Mouse (Mus musculus) forebrain, embryonic 13.5 days (tissue): ENCODE measurements at regions not wholly inside any gene's neighbourhood (a gene's known extent, or its start where the extent isn't known, plus 50 kb on each side); places are given as distances from the start of the nearest gene placed in this dataset.

ENCODE experiments used
- ATAC-seq: fragments of 200-750 bp; cut with Nextera tagmentation; 2 replicates; pipeline ENCODE4 v1.8.0; 2017
- H3K27ac ChIP-seq: fragments of 300-500 bp; sonication (generic); 2 replicates; pipeline ENCODE4 v1.5.1; 2015; ENCODE audit warnings: inconsistent platforms, mild to moderate bottlenecking, moderate library complexity
- H3K27me3 ChIP-seq: fragments of 300-500 bp; sonication (generic); 2 replicates; pipeline ENCODE4 v1.6.1; 2015; ENCODE audit warnings: mild to moderate bottlenecking, inconsistent platforms
- H3K36me3 ChIP-seq: fragments of 300-500 bp; sonication (generic); 2 replicates; pipeline ENCODE4 v1.6.1; 2015; ENCODE audit warnings: mild to moderate bottlenecking, inconsistent platforms; ENCODE audit not compliant: poor library complexity, severe bottlenecking
- H3K4me1 ChIP-seq: fragments of 300-500 bp; sonication (generic); 2 replicates; pipeline ENCODE4 v1.6.1; 2015; ENCODE audit warnings: inconsistent platforms
- H3K4me2 ChIP-seq: fragments of 300-500 bp; sonication (generic); 2 replicates; pipeline ENCODE4 v1.6.1; 2015; ENCODE audit warnings: inconsistent platforms, mild to moderate bottlenecking, moderate library complexity
- H3K4me3 ChIP-seq: fragments of 300-500 bp; sonication (generic); 2 replicates; pipeline ENCODE4 v1.5.1; 2015; ENCODE audit warnings: mild to moderate bottlenecking, inconsistent platforms
- H3K9ac ChIP-seq: fragments of 300-500 bp; sonication (generic); 2 replicates; pipeline ENCODE4 v1.6.1; 2015; ENCODE audit warnings: mild to moderate bottlenecking, inconsistent platforms
- H3K9me3 ChIP-seq: fragments of 300-500 bp; sonication (generic); replicated peaks from 2 replicates; pipeline ENCODE4 v1.6.1; 2016; ENCODE audit warnings: inconsistent platforms
- WGBS: fragments of 180-500 bp; shearing (Covaris S2); methylation state at CpG from one replicate; pipeline ENCODE4 v1.1.7; 2015; 5-methylcytosine and 5-hydroxymethylcytosine counted together

DNA sequence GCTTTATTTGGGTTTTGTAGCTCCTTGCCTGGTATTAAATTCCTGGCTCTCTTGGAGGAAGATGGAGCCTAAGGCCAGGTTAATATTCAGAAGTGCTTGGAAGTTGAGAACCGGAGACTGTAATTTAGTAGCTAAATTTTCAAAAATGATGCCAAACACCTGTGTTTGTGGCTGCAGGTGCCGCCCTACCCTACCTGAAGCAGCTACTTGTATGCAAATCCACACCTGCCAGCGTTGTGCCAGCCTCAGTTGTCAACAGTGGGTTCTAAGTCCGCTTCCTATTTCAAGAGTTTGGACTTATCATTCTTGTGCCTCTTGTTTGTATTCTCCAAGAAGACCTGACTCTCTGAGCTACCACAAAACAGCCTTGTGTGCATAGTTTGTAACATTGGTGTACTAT is 92.7 kb upstream of the Pik3r1 start:
- Histone ChIP-seq H3K4me2 (no peak overlapping the region), H3K4me3 (no peak overlapping the region), H3K9ac (no peak overlapping the region), H3K4me1 (no peaks in the 10 kb centered on the region), H3K36me3 (no peaks in the 10 kb centered on the region), H3K9me3 (no peaks in the 10 kb centered on the region), H3K27me3 (no peaks in the 10 kb centered on the region), H3K27ac (no peak overlapping the region)
- ATAC-seq: no peak
- WGBS: 88% methylated on average over 4 of the region's 4 CpGs

DNA sequence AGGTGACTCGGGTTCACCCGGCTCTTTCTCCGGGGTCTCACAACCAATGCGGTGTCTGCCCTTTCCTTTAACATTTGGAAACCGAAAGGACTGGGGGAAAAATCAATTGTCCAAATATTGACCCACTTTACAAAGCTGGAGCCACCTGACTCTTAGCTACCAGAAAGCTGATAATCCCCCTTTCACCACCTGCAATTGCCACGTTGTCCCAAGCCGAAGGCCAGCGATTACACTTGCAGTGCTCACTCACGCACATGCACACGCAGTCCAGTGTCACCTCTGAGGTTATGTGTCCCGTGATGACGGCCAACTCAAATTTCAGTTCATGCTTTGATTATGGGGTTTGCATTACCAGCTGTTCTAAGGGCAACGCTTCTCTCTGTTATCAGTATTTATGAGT is 94.0 kb upstream of the Pik3r1 start:
- Histone ChIP-seq H3K36me3 (no peaks in the 10 kb centered on the region), H3K4me3 (no peak overlapping the region), H3K4me1 (no peaks in the 10 kb centered on the region), H3K27me3 (no peaks in the 10 kb centered on the region), H3K4me2 (no peak overlapping the region), H3K9me3 (no peaks in the 10 kb centered on the region), H3K27ac (no peak overlapping the region), H3K9ac (no peak overlapping the region)
- 88% methylated on average over 13 of the region's 13 CpGs for WGBS
- no peak for ATAC-seq

DNA sequence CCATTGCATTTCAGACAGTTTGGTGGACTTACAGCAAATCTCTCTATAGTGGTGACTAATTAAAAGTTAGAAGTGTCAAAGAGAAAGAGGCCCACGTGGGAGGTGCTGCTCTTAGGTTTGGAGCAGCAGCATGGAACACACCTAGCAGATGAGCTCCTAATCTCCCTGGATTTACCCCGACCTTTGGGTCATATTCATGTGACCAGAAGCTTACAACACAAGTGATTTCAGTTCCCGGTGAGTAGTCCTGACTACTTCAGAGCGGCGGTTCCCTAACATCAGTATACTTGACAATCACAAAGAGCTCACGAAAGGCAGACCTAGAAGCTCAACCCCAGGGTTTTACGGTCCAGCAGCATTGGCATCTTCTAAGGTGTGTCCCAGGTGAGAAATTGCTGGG is 95.0 kb upstream of the Pik3r1 start:
- Histone ChIP-seq H3K4me1 (no peaks in the 10 kb centered on the region), H3K36me3 (no peaks in the 10 kb centered on the region), H3K4me3 (no peak overlapping the region), H3K4me2 (no peak overlapping the region), H3K27ac (no peak overlapping the region), H3K9ac (no peak overlapping the region), H3K9me3 (no peaks in the 10 kb centered on the region), H3K27me3 (no peaks in the 10 kb centered on the region)
- WGBS: 85% methylated on average over 7 of the region's 7 CpGs
- ATAC-seq: no peak

DNA sequence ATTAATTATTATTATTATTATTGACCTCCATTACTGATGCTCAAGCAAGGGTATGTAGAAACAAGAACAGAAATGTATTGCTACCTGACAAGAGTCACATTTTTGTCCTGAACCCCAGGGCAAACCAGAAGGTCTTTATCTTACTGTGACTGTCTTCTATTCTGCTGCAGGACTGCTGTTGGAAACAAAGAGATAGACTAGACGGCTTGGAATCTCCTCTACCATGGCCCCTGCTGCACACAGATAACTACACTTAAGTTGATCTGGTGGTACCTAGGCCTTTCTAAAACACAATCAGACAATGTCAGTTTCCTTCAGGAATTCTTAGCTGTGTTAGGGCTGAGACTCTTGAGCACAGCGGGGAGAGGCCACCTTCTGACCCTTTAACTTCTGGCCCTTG is 95.6 kb upstream of the Pik3r1 start:
- WGBS: 83% methylated on average over 2 of the region's 2 CpGs
- ATAC-seq: no peak
- Histone ChIP-seq H3K36me3 (no peaks in the 10 kb centered on the region), H3K4me2 (no peak overlapping the region), H3K27me3 (no peaks in the 10 kb centered on the region), H3K9me3 (no peaks in the 10 kb centered on the region), H3K27ac (no peak overlapping the region), H3K9ac (no peak overlapping the region), H3K4me1 (no peaks in the 10 kb centered on the region), H3K4me3 (no peak overlapping the region)

DNA sequence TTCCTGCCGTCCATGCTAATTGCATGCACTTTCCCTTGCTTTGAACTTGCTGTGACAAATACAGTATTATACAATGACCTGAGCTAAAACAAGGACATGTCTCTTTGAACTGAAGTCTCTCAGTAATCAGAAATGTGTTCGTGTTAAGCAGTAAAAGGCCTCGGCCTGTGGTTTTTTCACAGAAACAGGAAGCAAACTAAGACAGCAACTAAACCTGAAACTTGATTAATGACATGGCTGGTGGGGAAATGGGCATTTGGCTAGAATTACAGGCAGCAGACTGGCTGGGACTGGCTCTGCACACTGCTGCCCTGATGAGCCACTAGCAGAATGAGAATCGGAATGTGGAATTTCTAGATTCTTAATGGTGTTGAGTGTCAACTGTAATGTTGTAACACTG is 98.8 kb upstream of the Pik3r1 start:
- ATAC-seq: no peak
- Histone ChIP-seq H3K4me2 (no peak overlapping the region), H3K9me3 (no peaks in the 10 kb centered on the region), H3K27ac (no peak overlapping the region), H3K4me1 (no peaks in the 10 kb centered on the region), H3K9ac (no peak overlapping the region), H3K4me3 (no peak overlapping the region), H3K36me3 (no peaks in the 10 kb centered on the region), H3K27me3 (no peaks in the 10 kb centered on the region)
- WGBS: 81% methylated on average over 4 of the region's 4 CpGs

- H3K4me1 ChIP-seq: no peaks in the 10 kb centered on the region
- no peak overlapping the region for H3K9ac ChIP-seq
- H3K9me3 ChIP-seq: no peaks in the 10 kb centered on the region
- no peak overlapping the region for H3K4me3 ChIP-seq
- 92% methylated on average over 4 of the region's 4 CpGs for WGBS
- no peak overlapping the region for H3K27ac ChIP-seq
- ATAC-seq: no peak
- no peaks in the 10 kb centered on the region for H3K36me3 ChIP-seq
- no peaks in the 10 kb centered on the region for H3K27me3 ChIP-seq
- H3K4me2 ChIP-seq: no peak overlapping the region
Measured at GRCm38 (mm10) chr13:101874761-101875160, 106.7 kb upstream of the Pik3r1 start.

- Histone ChIP-seq H3K4me3 (no peak overlapping the region), H3K27me3 (no peaks in the 10 kb centered on the region), H3K36me3 (no peaks in the 10 kb centered on the region), H3K4me2 (no peak overlapping the region), H3K9me3 (no peaks in the 10 kb centered on the region), H3K4me1 (no peaks in the 10 kb centered on the region), H3K27ac (no peak overlapping the region), H3K9ac (no peak overlapping the region)
- ATAC-seq: no peak
- 91% methylated on average over 2 of the region's 2 CpGs for WGBS
Measured at GRCm38 (mm10) chr13:101876069-101876468, 108.1 kb upstream of the Pik3r1 start.

DNA sequence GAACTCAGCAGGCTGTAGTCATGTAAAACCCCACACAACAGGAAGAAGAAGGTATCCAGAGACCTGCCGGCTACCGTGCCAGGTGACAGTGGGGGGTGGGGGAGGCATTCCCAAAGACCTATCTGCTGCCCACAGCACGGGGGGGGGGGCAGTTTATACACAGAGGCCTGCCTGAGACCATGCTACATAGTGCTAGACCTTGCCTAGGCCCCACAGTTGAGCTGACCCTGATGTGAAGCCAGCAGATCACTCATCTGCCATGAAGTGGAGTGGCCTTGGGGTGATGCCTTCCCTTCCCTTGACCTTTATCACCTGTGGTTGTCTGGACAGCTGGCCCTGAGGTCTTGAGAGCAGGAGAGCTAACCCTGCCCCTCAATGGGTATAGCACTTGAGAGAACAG is 108.6 kb upstream of the Pik3r1 start:
- no peak for ATAC-seq
- no peaks in the 10 kb centered on the region for H3K4me1 ChIP-seq
- no peak overlapping the region for H3K4me2 ChIP-seq
- H3K9me3 ChIP-seq: no peaks in the 10 kb centered on the region
- WGBS: 81% methylated on average over 3 of the region's 3 CpGs
- no peak overlapping the region for H3K27ac ChIP-seq
- H3K36me3 ChIP-seq: no peaks in the 10 kb centered on the region
- no peak overlapping the region for H3K9ac ChIP-seq
- no peaks in the 10 kb centered on the region for H3K27me3 ChIP-seq
- H3K4me3 ChIP-seq: no peak overlapping the region

GRCm38 (mm10) chr13:101878168-101878567 is 110.2 kb upstream of the Pik3r1 start:
- H3K4me3 ChIP-seq: no peak overlapping the region
- H3K36me3 ChIP-seq: no peaks in the 10 kb centered on the region
- no peak for ATAC-seq
- no peaks in the 10 kb centered on the region for H3K4me1 ChIP-seq
- H3K9ac ChIP-seq: no peak overlapping the region
- H3K27me3 ChIP-seq: no peaks in the 10 kb centered on the region
- H3K9me3 ChIP-seq: no peaks in the 10 kb centered on the region
- no peak overlapping the region for H3K4me2 ChIP-seq
- no peak overlapping the region for H3K27ac ChIP-seq

GRCm38 (mm10) chr13:101879561-101880081 is 111.6 kb upstream of the Pik3r1 start:
- 90% methylated on average over 8 of the region's 8 CpGs for WGBS
- H3K4me1 ChIP-seq: no peaks in the 10 kb centered on the region
- no peak overlapping the region for H3K27ac ChIP-seq
- no peak for ATAC-seq
- no peaks in the 10 kb centered on the region for H3K27me3 ChIP-seq
- no peaks in the 10 kb centered on the region for H3K36me3 ChIP-seq
- H3K4me2 ChIP-seq: no peak overlapping the region
- H3K4me3 ChIP-seq: no peak overlapping the region
- no peak overlapping the region for H3K9ac ChIP-seq
- no peaks in the 10 kb centered on the region for H3K9me3 ChIP-seq

GRCm38 (mm10) chr13:101883177-101883576 is 115.2 kb upstream of the Pik3r1 start:
- H3K4me2 ChIP-seq: no peak overlapping the region
- no peaks in the 10 kb centered on the region for H3K4me1 ChIP-seq

GRCm38 (mm10) chr13:101884752-101885151 is 116.7 kb upstream of the Pik3r1 start:
- Histone ChIP-seq H3K9ac (no peak overlapping the region), H3K9me3 (no peaks in the 10 kb centered on the region), H3K27me3 (no peaks in the 10 kb centered on the region), H3K4me3 (no peak overlapping the region), H3K36me3 (no peaks in the 10 kb centered on the region), H3K4me2 (no peak overlapping the region), H3K4me1 (no peaks in the 10 kb centered on the region), H3K27ac (no peak overlapping the region)
- ATAC-seq: no peak
- WGBS: 97% methylated on average over 3 of the region's 3 CpGs

More at GRCm38 (mm10) chr13:101883177-101883576, 115.2 kb upstream of the Pik3r1 start:
- Histone ChIP-seq H3K4me3 (no peak overlapping the region), H3K9me3 (no peaks in the 10 kb centered on the region), H3K27ac (no peak overlapping the region), H3K36me3 (no peaks in the 10 kb centered on the region), H3K9ac (no peak overlapping the region), H3K27me3 (no peaks in the 10 kb centered on the region)
- ATAC-seq: no peak

- no peaks in the 10 kb centered on the region; the same call in 1 of the 2 replicates for H3K27me3 ChIP-seq
- H3K27ac ChIP-seq: no peak overlapping the region
- H3K9me3 ChIP-seq: no peaks in the 10 kb centered on the region
- WGBS: 90% methylated on average over 4 of the region's 4 CpGs
- no peak for ATAC-seq
- H3K4me1 ChIP-seq: peaks cover 5% of the 10 kb centered on the region; the same call in 1 of the 2 replicates
- H3K9ac ChIP-seq: no peak overlapping the region
- no peaks in the 10 kb centered on the region for H3K36me3 ChIP-seq
- H3K4me3 ChIP-seq: no peak overlapping the region
- H3K4me2 ChIP-seq: no peak overlapping the region
Measured at GRCm38 (mm10) chr13:101891473-101891872, 123.5 kb upstream of the Pik3r1 start.
